Mouse (Mus musculus): Measurements from ENCODE around the gene 4930558K02Rik.

Gene 4930558K02Rik

GRCm38 (mm10) chr1:161979536-161979935, at the start of gene 4930558K02Rik:
4930558K02Rik (minus strand) TSS chr1:161979636.
- DNase-seq (ENCODE audit: low spot score), result no peak

- DNase-seq (ENCODE audit: low spot score), result no peak
These were observed 44.3 kb upstream of the 4930558K02Rik start for GRCm38 (mm10) chr1:162023681-162024270.

GRCm38 (mm10) chr1:162020766-162021165, 41.3 kb upstream of the 4930558K02Rik start:
- DNase-seq (ENCODE audit: low spot score), result no peak

- no peak for DNase-seq (ENCODE audit: low spot score)
These were observed 40.9 kb upstream of the 4930558K02Rik start for GRCm38 (mm10) chr1:162020303-162020731.

GRCm38 (mm10) chr1:162018601-162018977, 39.2 kb upstream of the 4930558K02Rik start:
- no peak for DNase-seq (ENCODE audit: low spot score)

GRCm38 (mm10) chr1:162017975-162018600, 38.7 kb upstream of the 4930558K02Rik start:
- DNase-seq (ENCODE audit: low spot score), result no peak

- DNase-seq (ENCODE audit: low spot score), result no peak
These were observed 37.5 kb upstream of the 4930558K02Rik start for GRCm38 (mm10) chr1:162016982-162017381.

GRCm38 (mm10) chr1:162015247-162015862, 35.9 kb upstream of the 4930558K02Rik start:
- DNase-seq (ENCODE audit: low spot score), result no peak

- no peak for DNase-seq (ENCODE audit: low spot score)
These were observed 34.1 kb upstream of the 4930558K02Rik start for GRCm38 (mm10) chr1:162013561-162013960.

GRCm38 (mm10) chr1:162011523-162012245, 32.2 kb upstream of the 4930558K02Rik start:
- DNase-seq (ENCODE audit: low spot score), result no peak

GRCm38 (mm10) chr1:162009086-162009485, 29.6 kb upstream of the 4930558K02Rik start:
- no peak for DNase-seq (ENCODE audit: low spot score)

- DNase-seq (ENCODE audit: low spot score), result no peak
These were observed 29.2 kb upstream of the 4930558K02Rik start for GRCm38 (mm10) chr1:162008631-162009067.

GRCm38 (mm10) chr1:162008208-162008607, 28.8 kb upstream of the 4930558K02Rik start:
- no peak for DNase-seq (ENCODE audit: low spot score)

- no peak for DNase-seq (ENCODE audit: low spot score)
These were observed 26.7 kb upstream of the 4930558K02Rik start for GRCm38 (mm10) chr1:162006109-162006508.

GRCm38 (mm10) chr1:162004821-162005770, 25.7 kb upstream of the 4930558K02Rik start:
- DNase-seq (ENCODE audit: low spot score), result no peak

GRCm38 (mm10) chr1:162004518-162004780, 25.0 kb upstream of the 4930558K02Rik start:
- DNase-seq (ENCODE audit: low spot score), result no peak

GRCm38 (mm10) chr1:162003729-162004517, 24.5 kb upstream of the 4930558K02Rik start:
- no peak for DNase-seq (ENCODE audit: low spot score)

GRCm38 (mm10) chr1:162001328-162001727, 21.9 kb upstream of the 4930558K02Rik start:
- no peak for DNase-seq (ENCODE audit: low spot score)

- DNase-seq (ENCODE audit: low spot score), result no peak
These were observed 20.5 kb upstream of the 4930558K02Rik start for GRCm38 (mm10) chr1:161999882-162000371.

- DNase-seq (ENCODE audit: low spot score), result no peak
These were observed 19.9 kb upstream of the 4930558K02Rik start for GRCm38 (mm10) chr1:161999338-161999737.

- no peak for DNase-seq (ENCODE audit: low spot score)
These were observed 19.3 kb upstream of the 4930558K02Rik start for GRCm38 (mm10) chr1:161998781-161999180.
